Mouse (Mus musculus) heart, embryonic 13.5 days (tissue): ENCODE measurements around the gene Tasp1. TPM values are rescaled to one million over a fixed set of nuclear protein-coding genes. Genes with fewer than 3 reads are reported as not detected.

Experiments used
- ATAC-seq: fragments of 200-750 bp; cut with Nextera tagmentation; 2 replicates; pipeline ENCODE4 v1.8.0; 2017; ENCODE audit warnings: moderate TSS enrichment; ENCODE audit not compliant: insufficient number of reproducible peaks, low FRiP score, low TSS enrichment; ENCODE audit errors: extremely low read depth
- H3K27ac ChIP-seq: fragments of 300-500 bp; sonication (generic); replicated peaks from 2 replicates; pipeline ENCODE4 v1.5.1; 2015; ENCODE audit warnings: moderate library complexity, mild to moderate bottlenecking, inconsistent platforms
- H3K27me3 ChIP-seq: fragments of 300-500 bp; sonication (generic); replicated peaks from 2 replicates; pipeline ENCODE4 v1.6.1; 2015; ENCODE audit warnings: mild to moderate bottlenecking, inconsistent platforms
- H3K36me3 ChIP-seq: fragments of 300-500 bp; sonication (generic); 2 replicates; pipeline ENCODE4 v1.6.1; 2015; ENCODE audit warnings: mild to moderate bottlenecking, inconsistent platforms
- H3K4me1 ChIP-seq: fragments of 300-500 bp; sonication (generic); 2 replicates; pipeline ENCODE4 v1.6.1; 2015; ENCODE audit warnings: inconsistent platforms
- H3K4me2 ChIP-seq: fragments of 300-500 bp; sonication (generic); 2 replicates; pipeline ENCODE4 v1.6.1; 2015; ENCODE audit warnings: inconsistent platforms, mild to moderate bottlenecking, moderate library complexity
- H3K4me3 ChIP-seq: fragments of 300-500 bp; sonication (generic); 2 replicates; pipeline ENCODE4 v1.5.1; 2015; ENCODE audit warnings: moderate library complexity, mild to moderate bottlenecking, inconsistent platforms
- H3K9ac ChIP-seq: fragments of 300-500 bp; sonication (generic); 2 replicates; pipeline ENCODE4 v1.6.1; 2015; ENCODE audit warnings: inconsistent platforms, mild to moderate bottlenecking, moderate library complexity
- H3K9me3 ChIP-seq: fragments of 300-500 bp; sonication (generic); 2 replicates; pipeline ENCODE4 v1.6.1; 2016; ENCODE audit warnings: inconsistent platforms
- WGBS: fragments of 180-500 bp; shearing (Covaris S2); methylation state at CpG from one replicate; pipeline ENCODE4 v1.1.7; 2015; ENCODE audit warnings: mixed read lengths; 5-methylcytosine and 5-hydroxymethylcytosine counted together
- polyA plus RNA-seq: library from polyadenylated mRNA; unstranded; fragments of >200 nt; fragmentation: Nextera tagmentation; extraction: Ambion mirVana; gene quantifications from 2 replicates; pipeline ENCODE4 v1.2.1, GENCODE M21; 2015

Tasp1 gene
- polyA plus RNA-seq, 1 experiment from 2014 or later: 11.8 TPM

DNA sequence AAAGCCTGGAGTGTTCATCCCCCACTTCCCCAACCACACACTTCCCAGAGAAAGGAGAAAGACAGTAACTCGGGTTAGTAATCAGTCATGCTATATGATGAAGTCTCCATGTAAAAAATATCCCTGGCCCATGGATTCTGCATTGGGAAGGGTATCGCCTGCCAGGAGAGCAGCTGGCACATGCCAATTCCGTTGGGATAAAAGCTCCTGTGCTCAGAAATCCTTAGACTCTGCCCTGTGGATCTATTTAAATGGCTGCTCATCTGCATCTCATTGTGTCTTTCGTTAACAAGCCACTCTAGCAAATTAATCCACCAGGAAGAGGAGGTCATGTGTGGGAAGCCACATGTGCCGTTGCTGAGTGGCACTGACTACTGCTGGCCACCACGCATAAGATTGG is 258.7 kb downstream of the Tasp1 start:
- Histone ChIP-seq H3K4me1 (no peaks in the 10 kb centered on the region), H3K4me2 (no peak overlapping the region), H3K27ac (no peak overlapping the region), H3K9me3 (no peaks in the 10 kb centered on the region), H3K27me3 (no peaks in the 10 kb centered on the region), H3K4me3 (no peak overlapping the region), H3K36me3 (no peaks in the 10 kb centered on the region), H3K9ac (no peak overlapping the region)
- 88% methylated on average over 6 of the region's 6 CpGs for WGBS
- ATAC-seq: no peak

- no peaks in the 10 kb centered on the region for H3K9me3 ChIP-seq
- no peak overlapping the region for H3K27ac ChIP-seq
- no peak overlapping the region for H3K9ac ChIP-seq
- H3K27me3 ChIP-seq: no peaks in the 10 kb centered on the region
- no peaks in the 10 kb centered on the region for H3K4me1 ChIP-seq
- no peaks in the 10 kb centered on the region for H3K36me3 ChIP-seq
- WGBS: 77% methylated on average over 7 of the region's 7 CpGs
- no peak overlapping the region for H3K4me3 ChIP-seq
- no peak overlapping the region for H3K4me2 ChIP-seq
- no peak for ATAC-seq
These were observed 262.6 kb downstream of the Tasp1 start for GRCm38 (mm10) chr2:139804041-139804440.

DNA sequence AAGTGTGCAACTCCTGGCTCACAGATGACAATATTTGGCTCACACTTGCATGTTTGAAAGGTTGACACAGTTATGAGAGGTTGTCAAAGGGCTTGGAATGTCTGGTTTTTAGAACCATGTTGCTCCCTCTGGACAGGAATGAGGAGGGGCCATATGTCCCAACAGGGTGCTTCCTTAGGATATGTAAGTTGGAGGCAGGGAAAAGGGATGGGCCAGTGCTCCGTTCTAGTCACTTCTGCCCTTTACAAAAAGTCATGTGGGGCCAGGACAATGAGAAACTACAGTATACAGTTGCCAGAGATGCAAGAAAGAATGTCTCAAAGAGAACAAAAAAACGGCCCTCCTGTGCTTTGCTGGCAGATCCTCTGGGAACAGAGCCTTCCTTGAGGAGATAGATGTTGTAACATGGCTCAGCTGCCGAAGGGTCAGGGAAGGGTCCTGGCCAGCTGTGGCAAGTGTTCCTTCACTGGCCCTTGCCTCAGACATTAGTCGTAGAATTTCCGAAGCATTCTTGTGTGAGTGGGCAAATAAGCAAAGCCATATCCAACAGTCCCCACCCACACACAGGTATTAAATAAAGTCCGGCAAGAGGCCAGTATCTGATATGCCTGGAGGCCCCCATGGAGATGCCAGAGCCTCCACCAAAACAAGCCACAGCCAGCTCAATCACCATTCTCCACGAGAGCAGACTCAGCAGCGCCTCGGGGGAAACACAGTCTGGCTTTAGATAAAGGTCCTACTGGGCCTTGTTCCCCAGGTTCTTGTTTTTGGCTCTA is 274.1 kb downstream of the Tasp1 start:
- H3K27me3 ChIP-seq: no peaks in the 10 kb centered on the region
- no peak overlapping the region for H3K9ac ChIP-seq
- H3K27ac ChIP-seq: no peak overlapping the region
- H3K4me1 ChIP-seq: 0 out of 2 replicates have a peak, but pooled peaks cover 1% of the 10 kb centered on the region
- no peak for ATAC-seq
- no peak overlapping the region for H3K4me2 ChIP-seq
- H3K36me3 ChIP-seq: no peaks in the 10 kb centered on the region
- no peaks in the 10 kb centered on the region for H3K9me3 ChIP-seq
- H3K4me3 ChIP-seq: no peak overlapping the region
- WGBS: 72% methylated on average over 9 of the region's 9 CpGs

DNA sequence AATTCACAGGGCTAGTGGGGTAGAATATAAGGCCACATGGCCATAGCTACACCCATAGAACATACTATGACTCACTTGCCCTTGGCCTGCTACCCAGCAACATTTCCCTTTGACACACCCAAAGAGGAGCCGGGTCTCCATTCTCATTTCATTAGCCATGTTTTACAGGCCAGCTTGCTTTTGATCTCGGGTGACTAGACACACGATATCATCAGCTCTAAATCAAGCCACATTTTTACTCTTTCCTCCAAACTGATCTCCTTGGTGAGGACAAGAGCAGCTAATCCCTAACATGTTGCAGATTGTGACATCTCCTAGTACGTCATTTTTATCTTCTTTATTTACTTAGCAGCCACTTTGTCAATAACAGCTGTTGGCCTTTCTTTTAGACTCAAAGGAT is 277.9 kb downstream of the Tasp1 start:
- no peak overlapping the region for H3K4me2 ChIP-seq
- no peak overlapping the region for H3K9ac ChIP-seq
- no peaks in the 10 kb centered on the region for H3K36me3 ChIP-seq
- no peaks in the 10 kb centered on the region for H3K27me3 ChIP-seq
- no peaks in the 10 kb centered on the region for H3K4me1 ChIP-seq
- H3K4me3 ChIP-seq: no peak overlapping the region
- ATAC-seq: no peak
- 63% methylated on average over 4 of the region's 4 CpGs for WGBS
- H3K27ac ChIP-seq: no peak overlapping the region
- no peaks in the 10 kb centered on the region for H3K9me3 ChIP-seq

- no peaks in the 10 kb centered on the region for H3K36me3 ChIP-seq
- no peak overlapping the region for H3K4me2 ChIP-seq
- H3K27me3 ChIP-seq: no peaks in the 10 kb centered on the region
- ATAC-seq: no peak
- H3K4me3 ChIP-seq: no peak overlapping the region
- no peaks in the 10 kb centered on the region for H3K9me3 ChIP-seq
- H3K9ac ChIP-seq: no peak overlapping the region
- H3K27ac ChIP-seq: no peak overlapping the region
- H3K4me1 ChIP-seq: no peaks in the 10 kb centered on the region
- WGBS: 14% methylated on average over 2 of the region's 2 CpGs
These were observed 281.7 kb downstream of the Tasp1 start for GRCm38 (mm10) chr2:139784946-139785345.

GRCm38 (mm10) chr2:139784465-139784864 is 282.1 kb downstream of the Tasp1 start:
- Histone ChIP-seq H3K9me3 (no peaks in the 10 kb centered on the region), H3K27me3 (no peaks in the 10 kb centered on the region), H3K9ac (no peak overlapping the region), H3K36me3 (no peaks in the 10 kb centered on the region), H3K27ac (no peak overlapping the region), H3K4me2 (no peak overlapping the region), H3K4me1 (no peaks in the 10 kb centered on the region), H3K4me3 (no peak overlapping the region)
- no peak for ATAC-seq
- 43% methylated on average over 1 of the region's 1 CpGs for WGBS

Other genes with a start within 250 kb of the Tasp1 start
- gene Gm17374, start 85.2 kb upstream of the Tasp1 start, polyA plus RNA-seq: not detected in 2 replicates
- 15.3 and 15.5 TPM in 2 replicates for gene Esf1, start 103.8 kb upstream of the Tasp1 start, polyA plus RNA-seq
- 32.3 and 37.3 TPM in 2 replicates for gene Ndufaf5, start 103.8 kb upstream of the Tasp1 start, polyA plus RNA-seq